Mouse (Mus musculus) heart, postnatal 14 days (tissue): ENCODE data around the gene Jund. TPM values are rescaled to one million over a fixed set of nuclear protein-coding genes. Genes with fewer than 3 reads are reported as not detected.

Experiments
- DNase-seq, 2 experiments: peaks; one replicate each; pipeline ENCODE4 v3.0.0; 2021 to 2022
- intact Hi-C: fragments of 180-260 bp; cut with DNase I; formaldehyde crosslinking; loops from one replicate; pipeline ENCODE4 v1.15.1; 2025
- total RNA-seq, 2 experiments: library from RNA; stranded (reverse); gene quantifications; 2 replicates each; pipeline ENCODE4 v1.2.3; 2021

Jund gene
- total RNA-seq, 2 experiments from 2014 or later = 159 to 162 TPM

GRCm38 (mm10) chr8:70748246-70749096 is 49.7 kb downstream of the Jund start:
- DNase-seq = peak in 1 of 2 experiments; percentile 4
- intact Hi-C loops = no loop called here

GRCm38 (mm10) chr8:70749097-70749674 is 50.4 kb downstream of the Jund start:
- DNase-seq = no peak

More at GRCm38 (mm10) chr8:70749097-70749674, 50.4 kb downstream of the Jund start:
- intact Hi-C loops = no loop called here

Other genes starting within 250 kb of the Jund start
- gene Klhl26, start 222.0 kb upstream of the Jund start, total RNA-seq = 1 to 10 TPM; 5.5 to 6.9 TPM
- not detected for gene Tmem59l, start 211.6 kb upstream of the Jund start, total RNA-seq
- under 1 TPM; 0.22 to 0.29 TPM for gene Crlf1, start 205.8 kb upstream of the Jund start, total RNA-seq
- 100 to 1,000 TPM; 105 TPM for gene Rex1bd, start 192.2 kb upstream of the Jund start, total RNA-seq
- gene Uba52, start 188.1 kb upstream of the Jund start, total RNA-seq = 1,000 to 10,000 TPM; 1,458 to 1,541 TPM
- gene Fkbp8, start 171.2 kb upstream of the Jund start, total RNA-seq = 100 to 1,000 TPM; 150 to 163 TPM
- 10 to 100 TPM; 75.3 to 76.6 TPM for gene Kxd1, start 171.0 kb upstream of the Jund start, total RNA-seq
- gene Ell, start 159.5 kb upstream of the Jund start, total RNA-seq = 10 to 100 TPM; 15.5 to 16.5 TPM
- 10 to 100 TPM; 25.8 to 27.7 TPM for gene Isyna1, start 104.6 kb upstream of the Jund start, total RNA-seq
- gene Ssbp4, start 90.1 kb upstream of the Jund start, total RNA-seq = 10 to 100 TPM; 39.7 to 46.4 TPM
- gene Lrrc25, start 82.8 kb upstream of the Jund start, total RNA-seq = 1 to 10 TPM; 1.8 to 2.5 TPM
- 1 to 10 TPM in 1 of 2 experiments, under 1 TPM in 1; 0.41 to 1.6 TPM for gene Gdf15, start 66.5 kb upstream of the Jund start, total RNA-seq
- gene Pgpep1, start 38.6 kb upstream of the Jund start, total RNA-seq = 10 to 100 TPM; 38.4 to 46.8 TPM
- gene Lsm4, start 25.7 kb upstream of the Jund start, total RNA-seq = 10 to 100 TPM; 75.0 to 76.5 TPM
- under 1 TPM; 0.10 to 0.12 TPM for gene Iqcn, start 4.5 kb downstream of the Jund start, total RNA-seq
- not detected for gene Gm3336, start 19.6 kb downstream of the Jund start, total RNA-seq
- 1 to 10 TPM; 4.5 to 4.6 TPM for gene Pde4c, start 24.8 kb downstream of the Jund start, total RNA-seq
- gene Rab3a, start 55.7 kb downstream of the Jund start, total RNA-seq = 10 to 100 TPM; 51.6 to 51.9 TPM
- 10 to 100 TPM; 29.3 to 29.9 TPM for gene Mpv17l2, start 62.0 kb downstream of the Jund start, total RNA-seq
- gene Pik3r2, start 77.8 kb downstream of the Jund start, total RNA-seq = 10 to 100 TPM; 31.4 to 33.1 TPM
- 10 to 100 TPM in 1 of 2 experiments, 1 to 10 TPM in 1; 9.4 to 11.1 TPM for gene Mast3, start 106.1 kb downstream of the Jund start, total RNA-seq
- under 1 TPM; 0.12 to 0.59 TPM for gene Il12rb1, start 109.5 kb downstream of the Jund start, total RNA-seq
- 10 to 100 TPM; 22.4 to 23.9 TPM for gene Arrdc2, start 140.8 kb downstream of the Jund start, total RNA-seq
- 1 to 10 TPM; 3.8 to 4.0 TPM for gene Kcnn1, start 164.3 kb downstream of the Jund start, total RNA-seq
- gene Ccdc124, start 175.0 kb downstream of the Jund start, total RNA-seq = 10 to 100 TPM; 38.8 to 40.1 TPM
- under 1 TPM in 1 of 2 experiments, not detected in 1; 0.07 TPM for gene Slc5a5, start 193.8 kb downstream of the Jund start, total RNA-seq
- 100 to 1,000 TPM; 901 to 988 TPM for gene Rpl18a, start 198.5 kb downstream of the Jund start, total RNA-seq
- 10 to 100 TPM; 20.5 to 24.8 TPM for gene Map1s, start 207.0 kb downstream of the Jund start, total RNA-seq